In the genomic region with DNA sequence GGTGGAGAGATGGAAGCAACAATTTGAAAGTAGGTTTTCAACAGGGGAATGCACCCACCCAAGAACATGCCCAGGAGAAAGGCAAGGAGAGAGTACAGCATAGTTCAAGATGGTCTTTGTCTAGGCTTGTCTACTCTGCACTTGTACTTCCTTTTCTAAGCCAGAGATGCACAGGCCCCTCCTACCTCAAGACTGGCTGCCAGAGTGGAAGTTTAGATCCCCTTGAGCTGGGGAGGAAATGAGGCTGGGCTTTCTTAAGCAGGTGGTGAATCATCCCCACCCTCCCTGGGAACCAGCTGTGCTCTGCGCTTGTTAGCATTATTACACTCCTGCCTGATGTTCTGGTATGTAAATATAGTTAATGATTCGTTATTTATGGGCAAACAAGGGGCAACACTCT, we compare ENCODE assay signal across 11 mouse cellular contexts.
DNase-seq lines count a peak whose midpoint lies in the region.
"Had no signal": no experiment of that assay in that cellular context is flagged by ENCODE, and none has a peak within 500 bp of the region (broad histone marks: within the 10 kb centered on the region; RNA-seq: fewer than 3 reads in every experiment).

No protein-coding gene starts in this region.

- peak; percentile 38 to 54 for DNase-seq in spleen, postnatal 36 days (ENCODE audit: low spot score in 2 of 2)
- DNase-seq in spleen, adult 12 weeks (ENCODE audit: low spot score): no peak
- peak; percentile 61 for DNase-seq in ZHBTc4 (ENCODE audit: low read depth, low spot score)
- peak; percentile 82 for DNase-seq in naive thymus-derived CD4-positive, alpha-beta T cell, adult 2 months (ENCODE audit: low read depth)
- DNase-seq in thymus, postnatal 4 days: peak; percentile 80
- DNase-seq in testis, postnatal 10 days (ENCODE audit: low spot score): no peak
- DNase-seq in heart, adult 11 months: no peak
- no peak for DNase-seq in cerebellum, postnatal 25 days
- DNase-seq: adrenal gland, postnatal 36 days; liver, postnatal 0 days; right cerebral cortex, adult 18-20 months had no signal

Comparison
In these comparisons a context has a peak if more than half of its experiments do, and no peak if none do; other contexts are left out.
1. DNase-seq: peak in spleen, postnatal 36 days (2 of 2), ZHBTc4 (single experiment), naive thymus-derived CD4-positive, alpha-beta T cell, adult 2 months (single experiment) and thymus, postnatal 4 days (single experiment); none in spleen, adult 12 weeks (single experiment), testis, postnatal 10 days (single experiment), heart, adult 11 months (single experiment) and cerebellum, postnatal 25 days (0 of 2).